Mouse (Mus musculus) heart, embryonic 11.5 days (tissue): Measurements from ENCODE around the gene Shroom3. TPM values are rescaled to one million over a fixed set of nuclear protein-coding genes. Genes with fewer than 3 reads are reported as not detected.
A peak's percentile ranks its signal among the peaks of the same experiment; 100 is the strongest.

ENCODE experiments used
- ATAC-seq: fragments of 200-750 bp; cut with Nextera tagmentation; replicated peaks from 2 replicates; pipeline ENCODE4 v1.8.0; 2017; ENCODE audit warnings: moderate library complexity; ENCODE audit not compliant: insufficient number of reproducible peaks, low FRiP score, low TSS enrichment
- H3K27ac ChIP-seq: fragments of 300-500 bp; sonication (generic); 2 replicates; pipeline ENCODE4 v1.5.1; 2014; ENCODE audit warnings: mild to moderate bottlenecking, low read depth, low read length
- H3K27me3 ChIP-seq: fragments of 300-500 bp; sonication (generic); 2 replicates; pipeline ENCODE4 v1.6.1; 2014; ENCODE audit warnings: mild to moderate bottlenecking, low read length, mixed read lengths; ENCODE audit not compliant: control insufficient read depth, insufficient read depth
- H3K36me3 ChIP-seq: fragments of 300-500 bp; sonication (generic); 2 replicates; pipeline ENCODE4 v1.6.1; 2014; ENCODE audit warnings: mild to moderate bottlenecking, low read length, moderate library complexity, mixed read lengths; ENCODE audit not compliant: control insufficient read depth, insufficient read depth
- H3K4me1 ChIP-seq: fragments of 300-500 bp; sonication (generic); 2 replicates; pipeline ENCODE4 v1.6.1; 2014; ENCODE audit warnings: low read length; ENCODE audit not compliant: control insufficient read depth, insufficient read depth
- H3K4me2 ChIP-seq: fragments of 300-500 bp; sonication (generic); 2 replicates; pipeline ENCODE4 v1.6.1; 2014; ENCODE audit warnings: mild to moderate bottlenecking, moderate library complexity
- H3K4me3 ChIP-seq: fragments of 300-500 bp; sonication (generic); 2 replicates; pipeline ENCODE4 v1.5.1; 2014; ENCODE audit warnings: low read depth, low read length
- H3K9ac ChIP-seq: fragments of 300-500 bp; sonication (generic); 2 replicates; pipeline ENCODE4 v1.6.1; 2014; ENCODE audit warnings: mild to moderate bottlenecking, low read depth, low read length, moderate library complexity
- H3K9me3 ChIP-seq: fragments of 300-500 bp; sonication (generic); replicated peaks from 2 replicates; pipeline ENCODE4 v1.6.1; 2016; ENCODE audit warnings: low read length; ENCODE audit not compliant: control insufficient read depth
- WGBS: fragments of 180-500 bp; shearing (Covaris S2); extraction: QIAGEN DNeasy Blood & Tissue Kit; methylation state at CpG from one replicate; pipeline ENCODE4 v1.1.7; 2014; ENCODE audit not compliant: insufficient replicate concordance; 5-methylcytosine and 5-hydroxymethylcytosine counted together
- polyA plus RNA-seq: library from polyadenylated mRNA; unstranded; fragments of >200 nt; fragmentation: Nextera tagmentation; extraction: Ambion mirVana; gene quantifications from 2 replicates; pipeline ENCODE4 v1.2.1, GENCODE M21; 2014

Shroom3 gene
- 13.4 and 14.9 TPM in 2 replicates for polyA plus RNA-seq

DNA sequence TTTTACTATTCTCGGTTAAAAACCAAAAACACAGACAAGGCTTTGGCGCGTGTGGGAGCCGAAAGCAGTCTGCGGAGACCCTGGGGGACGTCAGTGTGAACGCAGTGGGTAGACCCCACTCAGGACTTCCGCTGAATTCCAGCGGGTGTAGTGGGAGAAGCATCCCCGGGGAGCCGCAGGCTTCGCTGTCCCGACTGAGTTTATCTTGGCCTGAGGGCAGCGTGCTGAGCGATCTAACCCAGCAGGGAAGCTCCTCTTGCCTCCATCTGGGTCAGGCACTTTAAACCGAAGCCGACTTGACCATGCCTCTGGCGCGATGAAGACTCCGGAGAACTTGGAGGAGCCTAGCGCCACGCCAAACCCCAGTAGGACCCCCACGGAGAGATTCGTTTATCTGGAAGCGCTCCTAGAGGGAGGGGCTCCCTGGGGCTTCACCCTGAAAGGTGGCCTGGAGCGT is at the start of gene Shroom3:
Gene Shroom3, plus strand, starts transcription at position 85 of the 457 bp plus-strand sequence.
- Histone ChIP-seq H3K4me3 (peak within 1 kb of the TSS; percentile 54), H3K27me3 (no peaks in the 10 kb centered on the region), H3K36me3 (no peaks in the 10 kb centered on the region), H3K27ac (peak within 1 kb of the TSS; percentile 22; the same call in 1 of the 2 replicates), H3K9me3 (no peaks in the 10 kb centered on the region), H3K9ac (peak within 1 kb of the TSS; percentile 71), H3K4me1 (no peaks in the 10 kb centered on the region), H3K4me2 (peak within 1 kb of the TSS; percentile 76)
- no peak for ATAC-seq
- under 1% methylated on average over 26 of the region's 26 CpGs for WGBS

- Histone ChIP-seq H3K4me2 (no peak overlapping the region), H3K27ac (no peak overlapping the region), H3K9ac (no peak overlapping the region), H3K4me3 (no peak overlapping the region), H3K27me3 (no peaks in the 10 kb centered on the region), H3K36me3 (no peaks in the 10 kb centered on the region), H3K4me1 (peaks cover 2% of the 10 kb centered on the region; the same call in 1 of the 2 replicates), H3K9me3 (no peaks in the 10 kb centered on the region)
- ATAC-seq, result no peak
- WGBS, result 62% methylated on average over 4 of the region's 4 CpGs
Observed at GRCm38 (mm10) chr5:92633526-92633925, 49.7 kb upstream of the Shroom3 start.

DNA sequence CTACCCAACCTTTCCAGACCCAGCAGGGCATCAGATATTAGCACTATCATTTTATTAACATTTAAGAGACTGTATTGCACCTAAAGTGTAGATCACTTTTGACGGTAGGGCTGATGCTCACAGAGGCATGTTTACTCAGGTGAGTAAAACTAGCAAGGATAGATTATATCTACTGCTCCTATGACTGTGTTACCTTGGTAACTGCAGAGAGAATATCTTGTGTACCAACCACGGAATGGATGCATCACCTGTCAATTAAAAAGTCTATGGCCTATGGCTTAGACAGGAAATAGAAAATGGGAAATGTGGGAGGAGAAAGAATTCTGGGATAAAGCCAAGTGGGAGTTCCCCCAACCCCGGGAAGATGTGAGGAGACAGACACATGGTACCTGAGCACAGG is 48.3 kb upstream of the Shroom3 start:
- WGBS, result 72% methylated on average over 3 of the region's 3 CpGs
- Histone ChIP-seq H3K4me1 (no peaks in the 10 kb centered on the region), H3K27me3 (no peaks in the 10 kb centered on the region), H3K4me2 (no peak overlapping the region), H3K4me3 (no peak overlapping the region), H3K27ac (no peak overlapping the region), H3K36me3 (no peaks in the 10 kb centered on the region), H3K9ac (no peak overlapping the region), H3K9me3 (no peaks in the 10 kb centered on the region)
- ATAC-seq, result no peak

- ATAC-seq, result no peak
- Histone ChIP-seq H3K27ac (no peak overlapping the region), H3K4me1 (no peaks in the 10 kb centered on the region), H3K4me3 (no peak overlapping the region), H3K9ac (no peak overlapping the region), H3K27me3 (no peaks in the 10 kb centered on the region), H3K9me3 (no peaks in the 10 kb centered on the region), H3K4me2 (no peak overlapping the region), H3K36me3 (no peaks in the 10 kb centered on the region)
- WGBS, result 82% methylated on average over 5 of the region's 5 CpGs
Observed at GRCm38 (mm10) chr5:92635891-92636290, 47.3 kb upstream of the Shroom3 start.

DNA sequence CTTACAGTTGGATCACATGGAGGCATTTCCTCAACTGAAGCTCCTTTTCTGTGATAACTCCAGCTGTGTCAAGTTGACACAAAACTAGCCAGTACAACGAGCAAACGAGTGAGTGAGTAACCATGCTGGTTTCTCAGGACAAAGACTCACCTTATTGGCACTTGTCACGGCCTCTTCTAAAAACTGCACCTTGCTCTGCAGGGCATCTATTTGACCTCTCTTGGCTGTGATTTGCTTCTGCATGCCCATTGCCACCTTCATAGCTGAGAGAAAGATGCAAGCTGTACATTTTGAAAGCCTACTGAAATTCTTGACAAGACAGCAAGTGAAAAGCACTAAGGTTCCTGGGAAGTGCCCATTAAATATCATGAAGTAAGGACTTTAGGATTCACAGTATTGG is 42.4 kb upstream of the Shroom3 start:
- ATAC-seq, result no peak
- Histone ChIP-seq H3K27ac (no peak overlapping the region), H3K27me3 (no peaks in the 10 kb centered on the region), H3K36me3 (no peaks in the 10 kb centered on the region), H3K4me3 (no peak overlapping the region), H3K9me3 (no peaks in the 10 kb centered on the region), H3K4me1 (no peaks in the 10 kb centered on the region), H3K9ac (no peak overlapping the region), H3K4me2 (no peak overlapping the region)
- 84% methylated on average over 3 of the region's 3 CpGs for WGBS

DNA sequence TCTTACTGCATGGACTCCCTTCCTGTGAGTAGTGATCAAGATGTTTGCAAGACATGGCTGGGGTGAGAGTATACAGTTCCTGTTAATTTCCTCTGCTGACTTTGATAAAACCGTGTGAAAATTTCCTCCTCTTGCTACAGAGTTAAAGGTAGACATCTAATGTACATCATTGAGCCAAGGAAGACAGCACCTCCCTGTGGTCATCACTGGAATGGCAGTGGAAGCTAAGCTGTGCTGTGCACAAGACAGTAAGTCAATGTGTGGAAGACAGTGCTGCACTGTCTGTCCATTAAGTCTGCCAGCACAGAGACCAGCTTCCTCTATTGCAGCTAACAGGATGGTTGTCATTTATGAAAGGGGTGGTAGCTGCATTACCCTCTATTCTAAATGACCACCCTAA is 27.0 kb upstream of the Shroom3 start:
- Histone ChIP-seq H3K27ac (no peak overlapping the region), H3K36me3 (no peaks in the 10 kb centered on the region), H3K27me3 (no peaks in the 10 kb centered on the region), H3K4me3 (no peak overlapping the region), H3K9ac (no peak overlapping the region), H3K9me3 (no peaks in the 10 kb centered on the region), H3K4me2 (no peak overlapping the region), H3K4me1 (no peaks in the 10 kb centered on the region)
- WGBS, result 9% methylated on average over 1 of the region's 1 CpGs
- ATAC-seq, result no peak

DNA sequence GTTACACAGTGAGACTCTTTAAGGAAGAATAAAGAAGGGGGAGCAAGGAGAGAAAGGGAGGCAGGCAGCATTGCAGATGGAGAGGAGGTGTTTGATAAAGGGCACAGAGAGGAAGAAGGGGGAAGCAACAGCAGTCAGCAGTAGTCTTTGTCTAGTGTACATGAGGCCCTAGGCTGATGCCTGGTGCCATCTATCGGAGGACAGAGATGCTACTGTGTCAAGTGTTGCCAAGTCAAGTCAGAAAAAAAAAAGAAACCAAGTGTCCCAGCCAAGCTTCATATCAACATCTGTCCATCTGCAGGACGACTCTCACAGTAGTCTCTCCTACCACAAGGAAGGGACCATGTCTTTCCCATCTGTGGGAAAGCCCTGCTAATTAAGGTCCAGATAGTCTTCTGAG is 18.9 kb upstream of the Shroom3 start:
- H3K4me3 ChIP-seq, result no peak overlapping the region
- H3K9me3 ChIP-seq, result no peaks in the 10 kb centered on the region
- WGBS, result 70% methylated on average over 2 of the region's 2 CpGs
- no peaks in the 10 kb centered on the region for H3K36me3 ChIP-seq
- H3K27ac ChIP-seq, result no peak overlapping the region
- H3K9ac ChIP-seq, result no peak overlapping the region
- H3K4me1 ChIP-seq, result no peaks in the 10 kb centered on the region
- H3K4me2 ChIP-seq, result no peak overlapping the region
- H3K27me3 ChIP-seq, result no peaks in the 10 kb centered on the region
- no peak for ATAC-seq

DNA sequence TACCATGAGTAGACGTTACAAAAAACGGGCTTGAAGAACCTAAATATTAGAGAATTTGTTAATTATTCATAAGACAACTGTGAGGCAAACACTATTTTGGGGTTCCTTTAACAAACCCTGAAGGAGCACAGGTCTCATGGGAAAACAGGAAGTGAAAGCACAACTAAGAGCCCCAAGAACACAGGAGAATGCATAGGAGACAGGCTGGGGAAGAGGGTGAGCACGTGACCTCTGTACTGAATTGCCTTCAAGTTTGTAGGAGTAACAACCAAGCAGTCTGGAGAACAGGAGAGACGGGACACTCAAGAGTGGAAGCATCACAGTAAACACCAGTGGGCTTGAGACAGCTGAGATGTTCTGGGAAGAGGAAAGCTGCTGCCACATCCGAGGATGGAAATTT is 16.4 kb upstream of the Shroom3 start:
- WGBS, result 75% methylated on average over 5 of the region's 5 CpGs
- no peak overlapping the region for H3K4me2 ChIP-seq
- H3K27ac ChIP-seq, result no peak overlapping the region
- no peak overlapping the region for H3K9ac ChIP-seq
- no peaks in the 10 kb centered on the region for H3K36me3 ChIP-seq
- no peak for ATAC-seq
- no peaks in the 10 kb centered on the region for H3K9me3 ChIP-seq
- no peaks in the 10 kb centered on the region for H3K27me3 ChIP-seq
- H3K4me3 ChIP-seq, result no peak overlapping the region
- H3K4me1 ChIP-seq, result no peaks in the 10 kb centered on the region

GRCm38 (mm10) chr5:92674859-92675573 is 8.2 kb upstream of the Shroom3 start, which contains the start of gene Ccdc158:
Ccdc158 (minus strand) TSS chr5:92675271.
- Histone ChIP-seq H3K36me3 (no peaks in the 10 kb centered on the region), H3K27ac (no peak within 1 kb of the TSS), H3K4me2 (peak within 1 kb of the TSS; percentile 63), H3K9me3 (no peaks in the 10 kb centered on the region), H3K4me3 (peak within 1 kb of the TSS; percentile 41), H3K27me3 (no peaks in the 10 kb centered on the region), H3K9ac (peak within 1 kb of the TSS; percentile 39; the same call in 1 of the 2 replicates), H3K4me1 (no peaks in the 10 kb centered on the region)
- peak; percentile 76 for ATAC-seq
- WGBS, result 13% methylated on average over 42 of the region's 55 CpGs
